Mouse (Mus musculus): ENCODE measurements around the gene Efna4.

Gene Efna4

DNA sequence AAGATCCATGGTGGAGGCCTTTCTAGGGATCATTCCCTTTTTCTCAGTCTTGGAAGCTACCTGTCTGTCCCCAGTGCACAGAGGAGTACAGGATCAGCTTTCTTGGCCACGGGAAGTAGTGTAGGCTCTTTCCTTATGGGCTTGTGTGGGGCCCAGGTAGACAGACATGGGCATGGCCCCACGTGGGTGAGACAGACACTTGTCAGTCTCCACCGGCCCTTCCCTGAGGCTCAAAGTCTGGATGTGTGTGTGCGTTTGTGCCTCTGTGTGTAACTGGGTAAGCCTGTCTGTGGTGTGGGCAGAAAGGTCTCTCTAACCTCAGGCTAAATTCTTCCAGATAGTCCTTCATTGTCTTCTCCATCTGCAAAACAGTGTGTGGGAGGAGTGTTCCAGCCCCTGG is 32.7 kb downstream of the Efna4 start:
- DNase-seq (ENCODE audit: low read depth) = no peak

DNA sequence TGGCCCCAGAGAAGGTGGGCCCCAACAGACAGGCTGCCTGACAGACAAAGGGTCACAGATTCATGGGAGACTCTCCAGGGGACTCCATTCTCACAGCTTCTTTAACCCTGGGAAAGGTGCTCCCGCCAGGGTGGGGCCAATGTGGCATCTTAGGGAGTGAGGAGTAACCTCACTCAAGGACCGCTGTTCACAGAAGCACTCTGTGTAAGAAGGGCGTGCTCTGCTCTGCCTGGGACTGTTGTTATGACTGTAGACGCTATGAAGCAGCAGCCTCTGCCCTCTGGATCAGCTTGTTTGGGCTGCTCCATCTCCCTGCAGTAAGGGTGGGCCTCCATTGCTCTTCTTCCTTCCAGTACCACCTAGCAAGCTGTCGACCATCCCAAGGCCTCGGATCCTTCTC is 33.4 kb downstream of the Efna4 start:
- no peak for DNase-seq (ENCODE audit: low read depth)

DNA sequence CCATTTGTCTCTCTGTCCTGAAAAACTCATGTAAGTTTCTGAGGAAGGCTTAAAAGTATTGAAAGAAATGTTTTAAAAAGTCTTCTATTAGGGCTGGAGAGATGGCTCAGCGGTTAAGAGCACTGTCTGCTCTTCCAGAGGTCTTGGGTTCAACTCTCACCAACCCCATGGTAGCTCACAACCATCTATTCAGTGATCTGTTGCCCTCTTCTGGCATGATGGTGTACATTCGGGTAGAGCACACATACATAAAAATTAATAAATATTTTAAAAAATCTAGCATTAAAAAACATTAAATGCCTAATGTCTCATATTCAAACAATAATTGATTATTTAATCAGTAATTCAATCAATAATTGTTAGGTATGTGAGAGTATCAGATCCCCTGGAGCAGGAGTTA is 37.3 kb downstream of the Efna4 start:
- DNase-seq (ENCODE audit: low read depth) = no peak

DNA sequence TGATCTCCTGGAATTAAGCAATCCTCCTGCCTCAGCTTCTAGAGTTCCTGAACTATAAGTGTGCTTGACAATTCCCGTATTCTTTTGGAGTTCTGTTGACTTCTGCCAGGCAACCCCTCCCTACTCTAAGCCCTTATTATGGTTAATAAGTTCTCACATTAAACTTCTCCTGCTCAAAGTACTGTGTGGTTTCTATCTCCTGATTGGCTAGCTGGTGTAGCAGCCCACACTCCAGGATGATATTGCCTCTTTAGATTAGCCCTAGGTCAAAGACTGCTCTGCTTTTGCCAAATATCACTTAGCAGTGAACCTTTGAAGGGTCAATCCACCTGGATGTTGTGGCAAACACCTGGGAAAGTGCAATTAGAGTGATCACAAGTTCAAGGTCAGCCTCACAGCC is 37.8 kb downstream of the Efna4 start:
- DNase-seq (ENCODE audit: low read depth) = no peak

DNA sequence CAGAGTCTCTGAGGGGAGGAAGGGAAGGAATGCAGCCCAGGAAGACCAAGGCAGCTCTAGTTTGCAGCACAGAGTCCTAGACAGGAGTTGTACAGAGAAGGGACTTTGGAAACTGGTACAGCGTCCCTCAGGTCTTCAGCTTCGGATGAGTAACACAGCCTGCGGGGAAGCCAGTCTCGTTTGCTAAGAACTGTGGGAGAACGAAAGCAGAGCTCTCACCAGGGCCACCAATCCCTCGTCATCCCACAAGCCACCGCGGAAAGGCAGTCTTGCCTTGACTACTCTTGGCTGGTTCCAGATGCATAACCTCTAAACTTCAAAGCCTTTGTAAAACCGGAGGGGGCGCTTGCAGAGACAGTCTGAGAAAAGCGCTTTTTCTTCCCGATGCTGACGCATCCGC is 38.3 kb downstream of the Efna4 start:
- DNase-seq (ENCODE audit: low read depth) = no peak

DNA sequence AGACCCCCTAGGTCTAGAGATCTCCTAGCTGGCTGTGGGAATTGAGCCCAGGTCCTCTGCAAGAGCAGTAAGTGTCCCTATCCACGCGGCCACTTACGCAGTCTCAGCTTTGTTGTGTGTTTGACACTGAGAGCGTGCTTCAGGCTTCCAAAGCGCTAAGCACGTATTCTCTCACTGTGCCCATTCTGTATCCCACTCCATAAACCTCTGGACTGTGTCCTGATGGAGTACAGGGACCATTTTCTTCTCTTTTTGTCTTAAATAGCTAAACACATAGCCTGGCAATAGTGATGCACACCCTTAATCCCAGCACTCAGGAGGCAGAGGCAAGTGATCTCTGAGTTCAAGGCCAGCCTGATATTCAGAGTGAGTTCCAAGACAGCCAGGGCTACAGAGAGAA is 38.9 kb downstream of the Efna4 start:
- no peak for DNase-seq (ENCODE audit: low read depth)

DNA sequence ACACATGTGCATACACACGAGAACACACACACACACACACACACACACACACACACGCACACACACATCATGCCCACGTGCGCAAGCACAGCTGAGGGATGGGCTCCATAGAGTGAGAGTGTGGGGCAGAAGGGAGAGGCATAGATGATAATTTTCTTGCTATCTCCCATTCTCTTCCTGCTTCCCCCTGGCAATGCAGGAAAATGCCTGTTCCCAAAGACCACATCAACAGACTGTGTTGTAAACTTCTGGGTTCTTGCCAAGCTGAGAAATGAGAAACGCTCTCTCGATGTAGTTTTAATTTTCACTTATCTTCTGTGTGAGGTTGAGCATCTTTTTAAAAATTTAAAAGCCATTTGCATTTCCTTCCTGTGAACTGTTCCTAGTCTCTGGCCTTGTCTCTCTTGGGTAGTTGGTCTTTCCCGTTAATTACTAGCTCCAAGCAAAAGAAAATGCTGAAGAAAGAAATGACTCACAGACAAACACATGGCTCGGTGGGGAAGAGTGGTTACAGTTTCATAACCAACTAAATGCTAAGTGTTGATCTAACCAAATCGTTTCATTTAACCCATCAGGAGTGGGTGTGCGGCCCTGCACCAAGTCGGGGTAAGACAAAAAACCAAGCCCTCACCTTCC is 40.9 kb downstream of the Efna4 start:
- DNase-seq (ENCODE audit: low read depth) = no peak

DNA sequence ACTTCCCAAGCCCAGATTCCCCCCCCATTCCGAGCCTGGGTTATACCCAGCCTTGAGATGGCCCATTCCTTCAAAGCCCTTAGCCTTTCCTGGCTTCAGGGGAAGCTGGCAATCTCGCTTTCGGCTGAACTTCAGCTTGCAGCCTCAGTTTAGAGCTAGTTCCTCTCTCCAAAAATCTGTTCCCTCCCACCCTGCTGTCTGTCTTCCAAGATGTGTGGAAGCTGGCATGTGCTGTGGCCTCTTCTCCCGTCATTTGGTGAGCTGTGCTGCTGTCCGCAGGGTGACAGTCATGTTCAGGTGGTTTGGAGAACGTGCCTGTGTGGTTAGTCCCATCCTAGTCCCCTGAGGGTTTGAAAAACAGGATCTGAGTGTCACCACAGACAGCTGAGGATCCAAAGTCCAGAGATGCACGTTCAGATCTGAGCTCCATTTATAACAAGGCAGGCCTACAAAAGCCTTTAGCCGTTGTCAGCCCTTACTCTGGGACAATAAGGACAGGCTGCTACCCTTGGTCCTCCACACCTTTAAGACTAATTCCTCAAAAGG is 42.1 kb downstream of the Efna4 start:
- DNase-seq (ENCODE audit: low read depth) = no peak

DNA sequence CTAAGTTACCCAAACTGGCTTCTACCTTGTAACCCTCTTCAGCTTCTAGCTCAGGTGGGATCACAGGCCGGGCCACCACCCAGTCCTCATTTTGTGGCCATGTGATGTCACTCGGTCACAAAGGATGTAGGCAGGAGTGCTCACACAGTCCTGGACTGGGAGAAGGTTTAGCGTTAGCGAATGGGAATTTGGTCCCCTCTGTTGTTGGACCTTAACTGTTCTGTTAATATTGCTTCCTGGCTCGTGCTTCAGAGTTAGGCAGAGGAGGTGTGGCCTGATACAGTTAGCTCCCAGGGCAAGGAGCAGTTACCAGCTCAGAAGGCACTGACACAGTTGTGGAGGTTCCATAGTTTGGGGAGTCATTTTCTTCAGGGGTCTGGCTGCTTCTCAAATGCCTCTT is 43.6 kb downstream of the Efna4 start:
- DNase-seq (ENCODE audit: low read depth) = no peak

DNA sequence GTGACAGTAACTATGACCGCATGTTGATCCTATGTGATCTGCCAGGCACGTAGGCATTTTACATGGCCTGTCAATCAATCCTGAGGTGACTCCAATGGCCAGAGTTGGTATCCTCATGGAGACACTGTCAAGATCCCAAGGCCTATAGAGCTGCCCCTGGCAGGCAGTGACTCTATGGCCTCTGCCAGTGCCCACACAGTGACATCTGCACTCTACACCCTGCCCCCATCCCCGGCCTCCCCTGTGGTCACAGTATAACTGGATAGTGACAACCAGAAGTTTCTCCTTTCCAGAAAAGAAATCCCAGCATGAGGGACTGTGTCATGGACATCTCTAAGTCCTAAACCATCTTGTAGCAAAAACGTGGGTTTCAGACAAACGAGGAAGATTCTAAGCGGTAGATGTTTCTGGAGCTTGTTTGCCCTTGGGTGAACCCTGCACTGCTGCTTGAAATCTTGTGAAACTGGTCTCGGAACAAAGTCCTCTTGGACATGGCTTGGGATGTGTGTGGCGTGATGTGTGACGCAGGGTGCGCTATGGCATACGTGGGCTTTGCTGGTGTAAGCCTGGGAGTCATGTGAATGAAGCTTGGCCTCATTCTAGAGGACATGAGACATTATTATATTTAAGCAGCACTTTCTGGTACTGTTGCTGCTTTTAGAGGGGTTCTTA is 44.4 kb downstream of the Efna4 start:
- DNase-seq (ENCODE audit: low read depth) = no peak

DNA sequence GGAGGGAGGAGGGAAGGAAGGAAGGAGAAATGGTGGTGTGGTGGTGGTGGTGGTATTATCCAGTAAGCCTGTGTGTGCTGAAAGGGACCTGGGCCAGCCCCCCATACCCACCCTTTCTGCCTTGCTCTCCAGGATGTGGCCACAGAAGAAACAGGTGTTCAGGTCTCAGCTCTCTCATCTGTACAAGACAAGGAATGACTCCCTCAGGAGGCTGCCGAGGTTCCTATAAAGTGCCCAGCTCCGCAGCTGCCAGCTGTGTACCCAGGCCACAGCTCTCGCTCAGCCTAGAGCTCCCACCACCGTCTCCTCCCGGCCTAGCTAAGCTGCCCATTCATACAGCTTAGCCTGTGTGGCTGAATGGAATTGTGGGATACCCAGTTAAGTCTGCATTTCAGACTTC is 45.5 kb downstream of the Efna4 start:
- DNase-seq (ENCODE audit: low read depth) = no peak

DNA sequence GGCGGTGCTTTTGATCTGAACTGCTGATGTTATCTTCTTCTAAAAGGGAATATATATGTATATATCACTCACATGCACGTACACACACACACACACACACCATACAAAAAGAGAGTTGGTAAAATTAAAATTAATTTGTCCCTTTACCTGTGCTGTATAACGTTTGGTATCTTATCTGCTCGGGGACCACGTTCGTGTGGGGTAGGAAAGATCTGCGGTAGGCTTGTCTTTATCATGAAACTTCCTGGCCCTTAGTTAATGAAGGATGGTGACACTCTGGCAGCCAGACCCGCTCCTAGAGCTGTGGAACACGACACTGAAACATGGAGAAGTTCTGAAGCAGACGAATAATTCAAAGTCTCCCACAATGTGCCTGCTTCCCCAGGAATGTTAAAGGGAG is 46.0 kb downstream of the Efna4 start:
- no peak for DNase-seq (ENCODE audit: low read depth)

DNA sequence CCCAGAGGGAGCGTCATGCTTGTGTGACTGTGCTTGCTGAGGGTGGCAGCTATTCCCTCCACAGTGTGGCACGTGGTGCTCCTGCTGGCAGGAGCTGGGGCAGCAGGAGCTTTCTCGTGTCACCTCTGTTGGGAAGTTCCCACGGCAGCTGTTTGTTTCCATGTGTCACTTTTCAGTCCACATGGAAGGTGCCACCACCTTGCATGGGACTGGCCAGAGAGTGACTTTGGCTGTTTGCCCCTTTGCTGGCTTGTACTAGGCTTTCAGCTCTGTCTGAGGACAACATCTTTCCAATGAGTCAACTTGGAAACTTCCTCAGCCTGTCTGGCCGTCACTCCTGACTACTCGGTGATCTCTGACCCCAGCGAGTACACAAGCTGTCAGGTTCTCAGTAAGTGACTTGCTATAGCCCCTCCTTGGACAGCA is 49.3 kb downstream of the Efna4 start:
- no peak for DNase-seq (ENCODE audit: low read depth)

DNA sequence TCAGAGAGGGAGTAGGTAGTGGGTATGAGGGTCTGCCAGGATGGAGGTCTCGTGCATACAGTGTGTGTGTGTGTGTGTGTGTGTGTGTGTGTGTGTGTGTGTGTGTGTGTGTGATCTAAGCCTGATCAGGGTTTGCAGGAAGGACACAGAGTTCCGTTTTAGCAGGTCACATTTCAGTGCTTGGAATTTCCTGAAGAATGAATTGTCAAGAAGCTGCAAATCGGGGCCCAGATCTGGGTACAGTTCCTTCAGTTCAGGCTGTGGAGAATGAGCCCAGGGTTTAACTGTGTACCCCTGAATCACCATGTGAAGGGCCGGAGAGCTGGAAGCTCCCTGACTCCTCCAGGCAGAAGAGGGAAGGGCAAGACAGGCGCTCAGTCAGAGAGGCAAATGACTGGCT is 50.5 kb downstream of the Efna4 start:
- no peak for DNase-seq (ENCODE audit: low read depth)

DNA sequence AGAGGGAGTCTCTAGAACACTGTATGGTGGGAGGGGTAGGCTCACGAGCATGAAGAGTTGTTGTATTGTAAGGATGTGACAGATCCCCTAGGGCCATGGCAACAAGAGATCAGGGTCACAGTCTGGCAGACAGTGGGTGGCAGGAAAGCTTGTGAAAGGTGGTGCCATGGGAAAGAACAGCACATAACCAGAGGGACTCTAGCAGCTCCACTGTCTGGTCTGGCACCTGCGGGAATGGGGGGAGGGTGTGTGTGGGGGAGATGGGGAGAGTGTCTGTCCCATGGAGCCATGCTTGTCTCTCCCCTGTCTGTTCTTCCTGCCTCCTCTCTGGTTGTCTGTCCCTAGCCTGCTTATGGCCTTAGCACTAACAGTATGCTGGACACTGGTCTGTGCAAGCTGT is 52.3 kb downstream of the Efna4 start:
- no peak for DNase-seq (ENCODE audit: low read depth)

DNA sequence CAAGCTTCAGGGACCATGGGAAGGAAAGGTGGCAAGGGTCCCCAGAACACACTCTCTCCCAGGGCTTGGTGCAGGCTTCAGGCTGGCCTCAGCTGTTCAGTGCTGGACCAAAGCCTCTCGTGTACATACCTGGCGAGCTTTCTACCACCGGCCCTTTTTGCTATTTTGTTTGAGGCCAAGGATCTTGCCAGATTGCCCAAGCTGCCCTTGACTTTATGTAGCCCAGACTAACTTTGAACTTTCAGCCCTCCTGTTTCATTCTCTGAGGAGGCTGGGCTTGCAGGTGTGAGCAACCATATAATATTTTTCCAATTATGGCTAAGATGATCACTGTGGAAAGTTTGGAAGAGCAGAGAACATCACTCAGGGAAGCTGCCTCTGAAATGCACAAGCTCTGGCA is 53.6 kb downstream of the Efna4 start:
- DNase-seq (ENCODE audit: low read depth) = no peak
